Mouse (Mus musculus) frontal cortex, postnatal 25 days (tissue): ENCODE data around the gene Vopp1.

Source experiments
- DNase-seq, 2 experiments: peaks; one replicate each; pipeline ENCODE4 v3.0.0; 2022; ENCODE audit warnings: low spot score in 2 of 2

Vopp1 gene

DNA sequence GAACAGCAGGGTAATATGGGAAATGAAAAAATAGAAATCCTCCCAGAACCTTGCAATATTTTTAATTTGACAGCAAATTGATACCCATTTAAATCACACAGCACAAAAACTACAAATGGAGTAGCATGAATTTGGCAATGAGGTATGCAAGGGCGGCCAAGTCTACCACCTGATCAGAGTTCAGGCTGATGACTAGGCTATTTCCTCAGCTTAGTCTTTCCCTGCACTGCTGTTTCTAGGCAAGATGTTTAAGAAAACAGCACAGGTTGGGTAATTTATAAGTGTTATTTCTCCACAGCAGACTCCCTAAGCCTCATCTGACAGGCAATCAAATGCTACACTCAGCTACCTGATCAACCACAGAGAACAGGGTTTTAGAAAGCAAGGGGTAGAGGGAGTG lies 40.7 kb downstream of the Vopp1 start:
- no peak for DNase-seq

DNA sequence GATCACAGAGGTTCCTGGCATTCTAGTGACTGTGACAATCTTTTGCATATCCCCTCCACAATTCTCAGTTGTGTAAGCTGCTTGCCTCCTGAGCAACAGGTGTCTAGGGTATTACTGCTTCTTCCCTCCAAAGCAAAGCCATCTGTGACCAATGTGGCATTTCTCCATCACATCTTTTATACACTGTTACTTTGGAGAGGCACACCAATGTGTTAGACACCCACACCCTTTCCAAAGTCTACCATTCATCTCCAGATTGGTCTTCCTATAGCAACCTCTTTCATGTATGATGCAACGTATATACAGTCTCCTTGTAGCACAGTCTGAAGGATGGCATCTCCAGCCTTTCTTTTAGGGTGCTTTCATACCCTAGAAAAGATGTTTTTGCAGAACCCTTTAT lies 42.3 kb downstream of the Vopp1 start:
- DNase-seq, result no peak

DNA sequence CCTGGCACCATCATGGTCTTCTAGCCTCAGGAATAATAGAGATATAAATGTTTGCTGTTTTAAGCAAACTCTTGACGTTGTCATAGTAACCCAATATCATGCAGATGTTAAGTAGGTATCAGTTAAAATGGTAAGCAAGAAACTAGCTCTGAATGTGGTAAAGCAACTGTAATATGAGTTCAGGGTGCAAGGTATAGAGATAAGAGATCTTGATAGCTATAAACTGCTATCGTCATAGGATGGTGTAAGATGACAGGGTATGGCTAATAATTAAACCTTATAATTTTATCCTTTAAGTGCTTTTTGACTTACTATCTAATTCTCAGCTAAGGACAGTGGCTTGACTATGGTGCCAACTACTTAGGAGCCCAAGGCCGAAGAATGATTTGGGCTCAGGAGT lies 44.6 kb downstream of the Vopp1 start:
- DNase-seq, result no peak

DNA sequence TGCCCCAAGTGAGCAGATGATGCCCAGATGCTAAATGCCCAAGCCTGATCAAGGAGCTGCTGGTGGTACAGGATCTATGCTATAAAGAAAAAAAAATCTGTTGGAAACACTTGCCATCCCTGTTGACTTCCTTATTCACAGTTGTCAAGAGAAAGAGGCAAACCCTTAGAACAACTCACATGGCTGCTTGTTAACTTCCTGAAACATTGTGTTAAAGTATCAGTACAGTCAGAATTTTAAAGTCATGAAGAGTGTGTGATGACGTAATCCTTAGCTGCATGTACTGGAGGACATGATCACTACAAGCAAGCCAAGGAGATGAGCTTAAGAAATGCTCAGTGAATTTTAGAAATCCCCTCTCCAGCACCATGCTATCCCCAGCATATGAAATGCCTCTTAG lies 51.2 kb downstream of the Vopp1 start:
- no peak for DNase-seq

DNA sequence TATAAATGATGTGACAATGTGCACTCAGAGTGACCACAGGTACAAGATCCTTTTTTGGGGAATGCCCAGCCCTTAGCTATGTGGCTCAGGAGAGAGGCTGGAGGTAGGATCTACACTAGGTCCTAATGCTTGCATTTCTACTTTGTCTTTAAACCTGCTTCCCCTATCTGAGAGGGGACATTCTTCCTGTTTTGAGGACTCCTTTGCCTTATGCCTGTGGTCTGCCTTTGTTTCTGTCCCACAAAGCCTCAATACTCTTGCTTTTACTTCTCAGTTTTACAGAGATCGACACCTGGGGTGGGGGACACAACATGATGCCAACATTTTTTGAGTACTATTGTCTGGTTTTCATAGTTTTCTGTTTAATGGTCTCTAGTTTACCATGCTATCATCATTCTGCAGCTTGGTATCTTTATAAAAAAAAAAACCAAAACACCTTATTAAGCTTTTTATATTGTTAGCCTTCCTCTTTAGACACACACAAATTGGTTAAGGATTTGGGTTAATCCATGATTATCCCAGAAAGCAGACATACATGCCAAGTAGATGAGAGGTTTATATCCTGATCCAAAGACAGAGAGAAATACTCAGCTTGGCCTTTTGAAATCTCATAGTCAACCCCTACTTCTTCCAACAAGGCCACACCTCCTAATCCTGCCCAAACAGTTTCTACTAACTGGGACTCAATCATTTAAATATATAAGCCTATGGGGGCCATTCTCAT lies 54.3 kb downstream of the Vopp1 start:
- DNase-seq, result no peak

DNA sequence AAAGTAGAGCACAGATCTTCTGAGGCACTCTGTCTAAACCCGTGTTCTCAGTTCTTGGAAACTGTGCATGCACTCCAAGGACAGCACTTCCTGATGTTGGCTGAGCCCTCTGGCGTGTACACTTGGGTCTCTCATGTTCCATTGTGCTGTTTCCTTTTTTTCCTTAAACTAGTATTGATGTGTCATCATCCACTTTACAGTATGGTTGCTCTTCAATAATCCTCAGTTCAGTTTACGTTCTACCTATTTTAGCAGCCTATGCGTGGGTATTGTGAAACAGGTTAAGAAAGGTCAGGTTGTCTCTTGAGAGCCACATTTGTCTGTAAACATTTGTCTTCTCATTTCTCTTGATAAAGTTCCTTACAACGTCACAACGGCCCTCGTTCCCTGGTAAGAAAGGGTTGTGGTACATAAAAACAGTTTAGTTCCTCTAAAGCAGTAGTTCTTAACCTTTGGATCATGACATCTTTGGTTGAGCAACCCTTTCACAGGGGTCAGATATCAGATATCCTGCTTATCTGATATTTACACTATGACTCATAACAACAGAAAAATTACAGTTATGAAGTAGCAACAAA lies 55.9 kb downstream of the Vopp1 start:
- no peak for DNase-seq

DNA sequence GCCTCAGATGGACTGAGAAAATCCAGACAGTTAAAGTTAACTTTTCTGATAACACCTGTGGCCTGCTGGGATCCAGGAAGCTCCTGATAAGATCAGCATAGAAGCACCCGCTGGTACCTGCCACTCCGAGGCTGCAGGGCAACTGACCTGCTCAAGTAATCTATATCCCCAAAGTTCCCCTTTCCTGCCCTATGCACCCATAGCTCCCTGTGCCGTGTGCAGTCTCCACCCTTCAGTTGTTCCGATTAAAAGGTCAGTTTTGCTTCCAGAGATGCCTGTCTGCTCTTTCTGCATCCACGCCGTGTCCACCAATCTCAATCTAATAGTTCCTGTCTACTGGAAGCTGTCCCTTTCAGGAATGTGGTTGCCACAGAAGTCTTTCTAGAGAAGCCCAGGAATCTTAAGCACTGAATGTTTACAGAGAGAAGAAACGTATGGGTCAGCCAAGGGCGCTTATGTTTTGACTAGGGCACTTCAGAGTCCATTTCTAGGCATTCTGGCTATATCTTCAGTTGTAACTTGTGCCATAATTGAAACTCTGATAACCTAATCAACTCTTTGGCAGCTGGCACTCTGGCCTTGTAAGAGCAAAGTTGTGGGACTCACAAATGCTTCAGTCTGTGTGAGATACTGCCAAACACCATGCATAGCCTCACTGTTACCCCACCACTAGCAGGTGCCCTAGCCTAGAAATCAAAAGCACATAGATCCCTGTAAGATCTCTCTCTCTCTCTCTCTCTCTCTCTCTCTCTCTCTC lies 57.7 kb downstream of the Vopp1 start:
- DNase-seq, result no peak

DNA sequence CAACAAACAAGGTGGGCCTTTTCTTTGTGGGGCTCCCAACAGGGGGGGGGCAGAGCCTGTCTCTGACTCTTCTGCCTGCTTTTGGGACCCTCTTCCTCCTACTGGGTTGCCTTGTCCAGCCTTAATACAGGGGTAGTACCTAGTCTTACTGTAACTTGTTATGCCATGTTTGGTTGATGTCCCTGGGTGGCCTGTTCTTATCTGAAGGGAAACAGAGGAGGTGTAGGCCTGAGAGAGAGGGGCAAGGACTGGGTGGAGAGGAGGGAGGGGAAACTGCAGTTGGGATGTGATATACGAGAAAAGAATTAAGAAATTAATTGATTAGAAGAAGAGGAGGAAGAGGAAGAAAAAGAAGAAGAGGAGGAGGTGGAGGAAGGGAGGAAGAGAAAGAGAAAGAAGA lies 58.7 kb downstream of the Vopp1 start:
- DNase-seq, result no peak

DNA sequence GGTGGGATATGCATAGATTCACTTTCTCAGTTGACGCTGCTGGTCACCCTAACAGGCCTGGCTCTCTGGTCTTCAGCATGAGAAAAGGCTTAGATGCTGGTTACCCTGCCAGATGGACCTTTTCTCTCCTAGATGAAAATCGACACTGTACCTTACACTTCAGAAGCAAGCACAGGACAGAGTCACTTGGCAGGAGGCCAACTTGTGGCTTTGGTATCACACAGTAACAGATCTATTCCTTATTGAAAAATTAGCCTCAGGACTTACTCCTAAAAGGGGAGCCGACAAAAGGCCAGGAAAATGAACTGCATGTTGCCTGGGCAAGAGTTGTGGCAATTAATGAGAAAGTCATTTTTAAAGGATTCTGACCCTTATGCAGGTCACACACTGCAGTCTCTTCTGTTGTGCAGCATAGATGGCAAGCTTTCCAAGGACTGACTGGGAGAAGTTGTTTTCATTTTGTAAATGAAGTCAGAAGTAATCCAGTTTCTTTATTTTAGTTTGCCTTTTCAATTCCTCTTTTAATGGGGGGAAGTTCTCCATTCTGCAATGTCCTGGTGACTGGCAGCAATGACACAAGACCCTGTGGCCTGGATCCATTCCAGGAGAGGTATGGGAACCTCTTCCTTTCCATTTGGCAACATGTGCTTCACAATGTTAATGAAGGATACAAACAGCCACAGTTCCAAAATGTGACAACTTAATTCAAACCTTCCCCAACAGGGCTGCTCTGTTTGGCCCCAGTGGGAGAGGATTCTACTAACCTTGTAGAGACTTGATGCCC lies 59.7 kb downstream of the Vopp1 start:
- no peak for DNase-seq

DNA sequence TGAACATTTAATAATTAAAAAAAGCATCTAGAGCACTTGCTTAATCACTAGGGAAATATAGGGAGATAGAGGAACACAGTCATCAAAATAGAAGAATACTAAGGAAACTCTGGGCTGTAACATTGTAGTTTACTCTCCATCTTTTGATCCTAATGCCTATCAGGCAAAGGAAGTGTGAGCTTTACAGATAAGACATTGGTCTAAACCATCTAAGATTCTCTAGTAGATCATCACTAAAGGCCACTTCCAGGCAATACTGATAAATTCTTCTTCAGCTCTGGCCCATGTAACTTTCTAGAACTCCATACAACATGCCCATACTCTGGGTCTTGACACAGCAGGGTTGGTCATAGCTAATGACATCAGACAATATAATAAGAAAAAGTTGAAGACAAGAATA lies 61.9 kb downstream of the Vopp1 start:
- DNase-seq, result no peak

DNA sequence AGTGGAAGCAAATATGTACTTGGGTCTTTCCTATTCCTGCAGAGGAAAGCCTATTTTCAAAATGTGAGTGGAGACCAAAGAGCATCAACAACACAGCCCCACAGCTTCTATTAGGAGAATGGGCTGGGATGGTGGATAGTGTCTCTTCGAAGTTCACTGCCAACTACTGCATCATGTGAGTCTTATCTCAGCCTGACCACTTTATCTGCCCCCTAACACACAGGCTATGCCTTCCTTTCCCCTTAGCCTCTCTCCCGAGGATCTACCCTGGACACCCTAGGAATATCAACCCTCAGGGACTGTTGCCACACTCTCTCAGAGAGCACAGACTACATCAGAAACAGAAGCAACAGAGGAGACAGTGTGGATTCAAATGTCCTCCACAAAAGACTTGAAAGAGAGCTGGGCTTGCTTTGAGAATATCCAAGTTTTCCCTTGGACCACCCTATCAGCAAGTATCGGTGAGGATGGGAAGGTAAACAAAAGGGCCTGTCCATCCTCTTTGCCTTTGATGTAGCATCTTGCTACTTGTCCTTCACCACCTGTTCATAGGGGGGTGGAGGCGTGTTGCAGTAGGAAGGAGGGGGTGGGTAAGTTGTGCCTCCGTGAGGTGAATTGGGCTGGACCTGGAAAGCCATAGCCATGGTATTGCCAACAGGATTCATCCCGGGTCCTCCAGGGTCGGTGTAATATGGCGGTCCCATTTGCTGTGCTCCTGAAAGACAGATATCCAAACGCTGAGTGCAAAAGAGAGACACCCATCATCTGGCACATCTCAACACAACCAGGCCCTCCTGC lies 70.8 kb downstream of the Vopp1 start:
- no peak for DNase-seq

DNA sequence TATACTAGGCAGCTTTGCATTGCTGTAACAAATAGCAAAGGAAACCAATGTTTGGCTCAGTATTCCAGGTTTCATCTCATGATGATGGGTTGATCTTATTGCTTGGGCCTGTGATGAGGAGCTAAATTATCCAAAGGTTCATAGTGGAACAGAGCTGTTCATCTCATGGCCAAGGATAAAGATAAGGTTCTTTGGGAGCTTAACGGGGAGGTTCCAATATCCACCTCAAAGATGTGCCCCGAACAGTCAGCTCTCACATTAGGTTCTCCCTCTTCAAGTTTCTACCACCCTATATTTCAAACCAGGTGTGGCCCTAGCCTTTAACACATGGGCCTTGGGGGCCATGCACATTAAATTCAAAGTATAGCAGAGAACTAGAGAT lies 79.2 kb downstream of the Vopp1 start:
- no peak for DNase-seq

DNA sequence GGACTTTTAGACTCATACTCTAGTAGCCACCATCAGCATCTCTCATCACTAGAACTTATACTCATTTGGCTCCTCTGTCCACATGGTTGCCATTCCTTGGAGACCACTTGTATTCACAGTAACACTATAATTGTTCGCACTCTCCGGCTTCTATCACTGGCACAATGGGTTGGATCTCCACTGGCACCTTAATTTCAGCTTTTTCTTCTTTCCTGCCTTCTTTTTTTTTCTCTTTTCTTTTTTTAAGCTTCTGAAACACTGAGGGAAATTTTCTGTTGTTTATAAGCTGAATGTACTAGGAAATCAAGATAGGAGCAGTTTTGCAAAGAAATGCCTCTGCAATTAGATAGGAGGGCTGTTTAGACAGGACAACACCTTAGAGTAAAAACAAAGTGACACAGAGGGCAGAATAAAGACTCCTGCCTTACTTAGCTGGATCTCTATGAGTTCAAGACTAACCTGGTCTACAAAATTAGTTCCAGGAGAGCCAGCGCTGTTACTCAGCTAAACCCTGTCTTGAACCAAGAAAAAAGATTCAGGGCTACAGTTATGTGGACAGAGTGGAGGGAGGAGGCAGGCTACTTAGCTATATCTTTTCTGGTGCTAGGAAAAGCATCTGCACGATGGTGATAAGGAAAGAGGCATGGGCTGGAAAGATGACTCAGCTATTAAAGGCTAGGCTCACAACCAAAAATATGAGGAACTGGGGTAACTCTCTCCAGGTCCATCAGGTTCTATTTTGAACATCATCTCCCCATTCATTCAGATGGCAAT lies 79.8 kb downstream of the Vopp1 start:
- no peak for DNase-seq

DNA sequence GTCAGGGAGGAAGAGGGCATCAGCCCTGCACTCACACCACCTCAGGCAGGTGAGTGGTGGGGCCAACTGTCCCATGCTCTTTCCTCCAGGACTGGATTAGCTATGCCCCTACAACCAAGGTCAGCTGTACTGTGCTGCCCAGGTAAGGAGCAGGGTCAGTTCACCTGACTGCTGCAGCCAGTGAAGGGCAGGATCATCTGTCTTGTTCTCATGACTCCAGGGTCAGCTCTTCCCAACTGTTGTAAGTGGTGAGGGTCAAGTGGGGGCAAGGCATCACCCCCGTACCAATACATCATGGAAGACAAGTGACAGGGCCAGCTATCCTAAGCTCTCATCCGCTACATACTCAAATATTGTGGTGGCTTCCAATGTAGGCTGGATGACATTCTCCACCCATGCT lies 80.8 kb downstream of the Vopp1 start:
- no peak for DNase-seq

DNA sequence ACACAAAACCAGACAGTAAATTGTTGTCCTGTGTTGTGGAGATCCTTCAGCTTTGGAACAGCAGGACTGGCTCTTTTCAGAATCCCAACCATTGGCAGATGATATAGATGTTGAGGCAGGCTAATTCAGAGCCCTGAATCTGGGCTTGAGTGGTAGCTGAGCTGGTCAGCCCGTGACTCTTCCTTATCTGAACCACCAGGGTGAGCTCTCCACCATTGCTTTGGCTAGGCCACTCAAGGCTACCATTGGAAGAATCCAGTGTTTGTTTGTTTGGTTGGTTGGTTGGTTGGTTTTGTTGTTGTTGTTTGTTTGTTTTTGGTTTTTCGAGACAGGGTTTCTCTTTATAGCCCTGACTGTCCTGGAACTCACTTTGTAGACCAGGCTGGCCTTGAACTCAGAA lies 81.6 kb downstream of the Vopp1 start:
- DNase-seq, result no peak

DNA sequence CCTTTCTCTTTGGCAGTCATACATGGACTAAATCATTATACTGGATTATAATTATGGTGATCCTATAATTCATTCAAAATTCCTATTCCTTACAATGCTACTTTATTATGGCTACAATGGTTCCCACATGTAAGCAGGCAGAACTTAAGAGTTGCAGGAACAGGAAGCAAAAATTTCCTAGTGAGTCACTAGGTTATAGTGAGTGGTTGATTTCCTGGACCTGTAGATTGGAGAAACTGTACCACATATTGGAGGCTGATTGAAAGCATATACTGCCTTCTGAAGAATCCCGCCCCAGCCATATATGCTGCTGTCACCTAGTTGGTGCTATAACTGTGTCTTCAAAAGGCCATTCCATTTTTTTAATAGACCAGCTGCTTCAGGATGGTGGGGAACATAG lies 82.2 kb downstream of the Vopp1 start:
- DNase-seq, result no peak

DNA sequence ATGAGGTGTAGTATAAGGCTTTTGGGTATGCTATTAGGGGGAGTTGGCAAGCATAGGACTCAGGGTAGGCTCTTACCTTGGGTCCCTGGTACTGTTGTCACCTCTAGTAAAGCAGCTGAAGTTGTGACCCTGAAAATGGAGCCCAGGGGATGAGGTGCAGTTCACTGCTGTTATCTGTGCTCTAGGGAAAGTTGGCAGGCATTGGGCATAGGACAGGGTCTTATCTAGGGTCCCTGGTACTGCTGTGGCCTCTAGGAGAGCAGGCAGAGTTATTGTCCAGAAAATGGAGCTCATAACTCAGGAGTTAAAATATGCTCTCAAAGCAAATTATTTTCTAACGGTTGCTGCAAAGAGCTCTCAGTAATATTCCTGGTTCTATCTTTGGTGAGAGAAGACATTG lies 103.6 kb downstream of the Vopp1 start:
- no peak for DNase-seq

DNA sequence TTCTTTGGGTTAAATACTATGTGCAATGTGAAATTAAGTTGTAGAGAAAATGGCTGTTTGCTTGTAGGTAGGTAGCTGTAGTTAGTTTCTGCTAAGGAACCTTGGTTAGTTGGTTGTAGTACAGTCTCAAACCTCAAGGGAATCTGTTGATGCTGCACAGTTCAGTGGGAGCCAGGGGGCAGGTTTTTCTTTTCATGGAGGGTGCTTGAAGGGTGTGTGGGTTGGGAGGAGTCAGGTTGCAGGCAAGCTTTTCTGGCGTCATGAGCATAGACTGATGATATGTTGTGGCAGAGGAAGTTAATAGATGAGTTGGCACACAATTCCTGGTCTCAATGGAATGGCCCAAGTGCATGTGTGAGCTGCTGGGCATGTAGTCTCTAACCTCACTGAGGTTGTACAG lies 113.2 kb downstream of the Vopp1 start:
- DNase-seq, result no peak

DNA sequence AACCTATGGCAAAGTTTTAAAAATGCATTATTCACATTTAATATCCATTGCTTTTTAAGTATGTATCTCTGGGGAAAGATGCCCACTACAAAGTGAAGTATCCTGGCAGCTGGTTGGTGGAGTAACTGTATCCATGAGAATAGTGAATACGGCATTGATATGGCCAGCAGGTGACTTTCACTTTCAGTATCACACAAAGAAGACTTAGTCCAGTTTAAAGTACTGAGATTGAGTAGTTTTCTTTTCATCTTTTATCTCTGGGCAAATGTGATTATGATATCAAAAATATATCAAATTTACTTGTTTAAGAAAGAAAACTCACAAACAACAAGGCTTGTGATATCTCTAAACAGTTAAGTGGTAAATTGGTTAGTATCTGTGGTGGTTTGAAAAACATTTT lies 118.2 kb downstream of the Vopp1 start:
- DNase-seq, result no peak

DNA sequence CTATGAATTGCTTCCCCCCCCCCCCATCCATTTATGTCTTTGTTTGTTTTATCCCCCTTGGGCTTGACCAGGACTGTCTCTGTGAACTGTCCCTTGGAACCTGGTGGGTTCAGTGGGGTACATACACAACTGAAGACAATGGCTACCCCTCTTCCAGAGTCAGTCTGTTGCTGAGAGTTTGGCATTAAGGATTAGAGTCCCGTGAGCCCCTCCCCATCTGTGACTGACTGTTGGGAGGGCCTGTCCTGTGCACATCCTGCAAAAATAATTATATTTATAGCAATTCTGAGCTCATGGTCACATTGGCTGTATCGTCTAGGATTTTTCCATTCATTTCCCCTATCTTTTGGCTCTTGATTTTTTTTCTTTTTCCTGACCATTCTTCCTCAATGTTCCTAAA lies 121.3 kb downstream of the Vopp1 start:
- no peak for DNase-seq
